Mouse (Mus musculus): ENCODE results near the gene Cecr2. TPM values are rescaled to one million over a fixed set of nuclear protein-coding genes. Genes with fewer than 3 reads are reported as not detected.
"Not testable (repeated sequence)": the region's sequence is repeated elsewhere in the genome, so short reads cannot be mapped to it uniquely, and the experiment has no call there.

Gene Cecr2
- total RNA-seq, 2 experiments from 2014 or later, result 9.6 to 13.5 TPM

DNA sequence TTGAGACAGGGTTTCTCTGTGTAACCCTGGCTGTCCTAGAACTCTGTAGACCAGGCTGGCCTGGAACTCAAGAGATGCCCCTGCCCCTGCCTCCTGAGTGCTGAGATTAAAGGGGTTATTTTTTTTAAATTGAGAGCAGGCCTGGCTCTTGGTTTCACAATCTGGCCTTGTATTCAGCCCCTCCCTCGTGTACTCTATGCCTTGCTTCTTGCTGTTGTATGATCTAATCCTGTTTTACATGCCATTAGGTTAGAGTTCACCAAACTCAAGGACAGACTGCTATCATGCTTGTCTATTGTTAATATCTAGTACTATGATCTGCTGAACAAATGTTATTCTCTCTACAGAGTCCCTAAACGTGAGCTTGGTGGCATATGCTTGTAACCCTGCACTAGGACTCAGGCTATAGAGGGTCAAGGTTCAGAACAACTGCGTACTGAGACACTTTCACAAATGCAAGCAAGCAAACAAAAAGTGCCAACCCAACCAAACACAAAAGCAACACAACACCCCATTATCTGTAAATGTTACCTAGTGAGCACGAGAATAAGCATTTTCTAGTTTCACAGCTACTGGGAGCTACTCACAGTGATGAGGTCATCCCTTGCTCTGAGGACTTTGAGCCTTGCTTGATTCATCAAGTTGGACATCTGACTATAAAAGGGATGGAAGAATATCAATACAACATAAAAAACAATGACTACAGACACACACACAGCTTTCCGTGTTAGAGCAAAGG lies 141.0 kb downstream of the Cecr2 start:
- DNase-seq (ENCODE audit: extremely low spot score in 1 of 2, low spot score in 1 of 2), result no peak

DNA sequence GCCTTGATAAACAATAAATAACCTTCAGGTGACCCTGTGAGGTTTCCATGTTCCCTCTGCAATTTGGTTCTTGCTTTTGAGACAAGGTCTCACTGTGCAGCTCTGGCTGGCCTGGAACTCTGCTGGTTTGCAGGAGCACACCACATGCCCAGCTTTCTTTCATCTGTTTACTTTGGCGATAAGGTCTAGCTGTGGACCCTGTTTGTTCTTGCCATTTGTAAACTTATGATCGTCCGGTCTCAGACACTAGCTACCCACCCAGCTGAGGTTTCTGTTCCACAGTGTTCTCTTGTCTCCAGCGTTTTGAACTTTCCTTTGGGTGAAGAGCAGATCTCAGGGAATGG lies 141.5 kb downstream of the Cecr2 start:
- DNase-seq (ENCODE audit: extremely low spot score in 1 of 2, low spot score in 1 of 2), result no peak

DNA sequence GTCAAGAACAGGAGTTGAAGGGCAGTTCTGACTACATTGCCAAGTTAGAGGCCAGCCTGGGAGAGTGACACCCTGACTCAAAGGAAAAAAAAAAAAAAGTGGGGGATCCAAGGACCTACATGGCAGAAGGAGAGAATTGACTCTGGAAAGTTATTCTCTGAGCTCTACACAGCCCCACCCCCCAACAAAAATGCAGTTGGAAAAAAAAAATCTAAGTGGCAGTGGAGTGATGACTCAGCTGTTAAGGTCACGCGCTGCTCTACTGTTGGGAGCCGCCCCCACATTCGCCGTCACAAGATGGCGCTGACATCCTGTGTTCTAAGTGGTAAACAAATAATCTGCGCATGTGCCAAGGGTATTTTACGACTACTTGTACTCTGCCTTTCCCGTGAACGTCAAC lies 145.8 kb downstream of the Cecr2 start:
- DNase-seq (ENCODE audit: extremely low spot score in 1 of 2, low spot score in 1 of 2), result not testable (repeated sequence)

DNA sequence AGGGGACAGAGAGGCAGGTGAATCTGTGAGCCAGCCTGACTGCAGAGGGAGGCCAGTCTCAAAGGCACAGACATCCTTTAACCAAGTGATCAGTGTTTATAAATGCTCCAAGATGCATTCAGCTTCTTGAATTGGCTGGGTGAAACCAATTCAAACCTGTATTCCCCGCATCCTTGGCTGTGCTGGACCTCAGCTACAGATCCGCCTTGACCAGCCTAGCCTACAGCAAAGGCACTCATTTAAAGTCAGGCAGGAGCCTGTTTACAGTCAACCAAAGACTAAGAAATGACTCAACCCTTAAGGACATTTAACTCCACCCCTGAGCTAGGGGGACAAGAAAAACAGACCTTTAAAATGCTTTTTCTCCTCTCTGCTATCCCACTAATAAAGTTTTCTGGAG lies 153.1 kb downstream of the Cecr2 start:
- no peak for DNase-seq (ENCODE audit: extremely low spot score in 1 of 2, low spot score in 1 of 2)

DNA sequence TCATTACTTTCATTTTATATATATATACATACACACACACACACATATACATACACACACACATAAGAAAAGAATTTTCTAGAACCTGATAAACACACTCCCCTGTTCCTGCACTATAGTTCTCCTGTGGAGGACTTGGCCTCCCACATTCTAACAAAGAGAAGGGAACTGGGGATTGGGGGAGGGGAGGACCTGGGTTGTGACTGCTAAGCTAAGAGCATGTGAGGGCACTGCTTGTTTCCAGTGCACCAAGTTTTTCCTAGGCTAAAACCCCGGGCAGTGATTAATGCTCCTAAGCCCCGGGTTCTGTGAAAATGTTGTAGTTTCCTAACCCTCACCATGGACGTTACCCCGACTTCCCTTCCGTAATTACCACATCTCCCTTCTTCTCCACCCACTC lies 154.0 kb downstream of the Cecr2 start:
- no peak for DNase-seq (ENCODE audit: extremely low spot score in 1 of 2, low spot score in 1 of 2)

Small RNAs within 50 kb of the gene (microRNA-seq; reads per million reads assigned to microRNA genes)
- 0 reads per million in 2 experiments for gene Gm25193

Other genes with a start within 250 kb of the Cecr2 start
- 1 to 10 TPM; 4.1 to 7.2 TPM for gene Il17ra, start 203.1 kb upstream of the Cecr2 start, total RNA-seq (2021)
- 10 to 100 TPM; 44.8 to 45.3 TPM for gene Tmem121b, start 172.6 kb upstream of the Cecr2 start, total RNA-seq (2021)
- 10 to 100 TPM; 26.2 to 35.9 TPM for gene Hdhd5, start 135.1 kb upstream of the Cecr2 start, total RNA-seq (2021)
- gene Slc25a18, start 107.2 kb downstream of the Cecr2 start, total RNA-seq (2021), result 10 to 100 TPM; 50.6 to 58.7 TPM
- 100 to 1,000 TPM; 475 to 529 TPM for gene Atp6v1e1, start 156.4 kb downstream of the Cecr2 start, total RNA-seq (2021)
- 10 to 100 TPM; 39.9 to 51.0 TPM for gene Bcl2l13, start 169.8 kb downstream of the Cecr2 start, total RNA-seq (2021)

Data from layer of hippocampus, postnatal 25 days (tissue).